Mouse (Mus musculus) thymus, adult 2 months (tissue): ENCODE data around the gene Gmppa. TPM values are rescaled to one million over a fixed set of nuclear protein-coding genes. Genes with fewer than 3 reads are reported as not detected.
A peak's percentile ranks its signal among the peaks of the same experiment; 100 is the strongest.

Experiments used
- DNase-seq: peaks from one replicate; pipeline ENCODE4 v3.0.0; 2021
- H3K27ac ChIP-seq: fragments of 200-500 bp; 2 replicates; pipeline ENCODE4 v1.5.1; 2012; ENCODE audit warnings: low read length, control low read depth; ENCODE audit not compliant: control insufficient read depth, insufficient read depth
- H3K27me3 ChIP-seq: fragments of 200-500 bp; 2 replicates; pipeline ENCODE4 v1.6.1; 2012; ENCODE audit warnings: mild to moderate bottlenecking, low read length, moderate library complexity, mixed read lengths; ENCODE audit not compliant: control insufficient read depth, insufficient read depth
- H3K36me3 ChIP-seq: fragments of 200-500 bp; 2 replicates; pipeline ENCODE4 v1.6.1; 2012; ENCODE audit warnings: mild to moderate bottlenecking, low read length, moderate library complexity; ENCODE audit not compliant: control insufficient read depth, insufficient read depth
- H3K4me1 ChIP-seq: fragments of 200-500 bp; replicated peaks from 2 replicates; pipeline ENCODE4 v1.6.1; 2012; ENCODE audit warnings: low read length; ENCODE audit not compliant: control insufficient read depth, insufficient read depth
- H3K4me3 ChIP-seq: fragments of 200-500 bp; 2 replicates; pipeline ENCODE4 v1.5.1; 2012; ENCODE audit warnings: mild to moderate bottlenecking, low read length, control low read depth, moderate library complexity; ENCODE audit not compliant: control insufficient read depth, insufficient read depth
- CTCF ChIP-seq: fragments of 200-500 bp; IDR thresholded peaks from 2 replicates; pipeline ENCODE4 v1.5.1; 2012; ENCODE audit warnings: mild to moderate bottlenecking, control low read depth, low read length, moderate library complexity, borderline replicate concordance; ENCODE audit not compliant: control insufficient read depth, poor library complexity, insufficient read depth; ENCODE audit errors: extremely low read depth
- POLR2A ChIP-seq: fragments of 200-500 bp; IDR thresholded peaks from 2 replicates; pipeline ENCODE4 v1.6.1; 2012; ENCODE audit warnings: mild to moderate bottlenecking, low read length, control low read depth, moderate library complexity; ENCODE audit not compliant: control insufficient read depth, poor library complexity, insufficient read depth; ENCODE audit errors: extremely low read depth
- WGBS: fragments of 180-500 bp; shearing (Covaris S2); methylation state at CpG from one replicate; pipeline ENCODE4 v1.1.7; 2018; 5-methylcytosine and 5-hydroxymethylcytosine counted together
- polyA plus RNA-seq: library from polyadenylated mRNA; depleted of rRNA; stranded (reverse); fragments of >200 nt; gene quantifications from 2 replicates; pipeline ENCODE4 v1.2.3, GENCODE M21; 2012

Gmppa gene
- polyA plus RNA-seq, 1 experiment: 128 TPM

DNA sequence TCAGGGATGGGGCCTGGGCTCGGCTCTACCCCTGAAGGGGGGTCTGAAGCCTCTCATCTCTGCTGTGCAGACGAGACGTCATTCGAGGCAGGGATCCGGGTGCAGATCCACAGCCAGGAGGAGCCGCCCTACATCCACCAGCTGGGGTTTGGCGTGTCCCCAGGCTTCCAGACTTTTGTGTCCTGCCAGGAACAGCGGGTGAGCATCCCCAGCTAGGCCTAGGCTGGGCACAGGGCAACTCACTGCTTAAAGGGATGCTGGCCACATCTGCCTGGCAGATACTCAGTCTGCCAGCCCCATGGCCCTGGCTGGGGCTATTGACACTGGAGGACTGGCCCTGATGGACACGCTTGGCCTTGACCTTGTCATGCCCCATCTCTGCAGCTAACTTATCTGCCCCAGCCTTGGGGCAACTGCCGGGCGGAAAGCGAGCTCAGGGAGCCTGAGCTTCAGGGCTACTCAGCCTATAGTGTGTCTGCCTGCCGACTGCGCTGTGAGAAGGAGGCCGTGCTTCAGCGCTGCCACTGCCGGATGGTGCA, 33.6 kb downstream of the Gmppa start:
- no peak overlapping the region for H3K4me3 ChIP-seq
- no peaks in the 10 kb centered on the region for H3K4me1 ChIP-seq
- H3K27me3 ChIP-seq: no peaks in the 10 kb centered on the region
- no peak for DNase-seq
- 83% methylated on average over 17 of the region's 17 CpGs for WGBS
- H3K27ac ChIP-seq: no peak overlapping the region
- TF ChIP-seq POLR2A: no peak
- TF ChIP-seq CTCF: no peak
- H3K36me3 ChIP-seq: no peaks in the 10 kb centered on the region

DNA sequence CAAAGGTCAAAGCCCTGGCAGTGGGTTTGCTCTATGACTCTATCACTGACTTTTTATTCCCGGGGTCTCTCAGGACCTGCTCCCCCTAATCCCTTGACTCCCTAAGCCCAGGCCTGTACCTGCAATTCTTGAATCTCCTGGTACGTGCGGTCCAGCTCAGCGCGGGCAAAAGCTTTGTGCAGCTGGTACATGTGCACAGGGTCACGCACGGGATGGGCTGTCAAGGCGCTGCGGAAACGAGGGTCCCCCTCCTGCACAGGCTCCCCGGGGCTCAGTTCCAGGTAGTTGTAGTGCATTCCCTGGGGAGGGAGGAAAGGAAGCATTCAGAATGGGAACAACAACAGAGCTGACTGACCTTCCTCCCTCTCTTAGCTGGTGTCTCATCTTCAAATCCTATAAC, 40.7 kb downstream of the Gmppa start:
- DNase-seq: no peak
- no peak overlapping the region for H3K4me3 ChIP-seq
- 97% methylated on average over 11 of the region's 11 CpGs for WGBS
- no peaks in the 10 kb centered on the region; the same call in 1 of the 2 replicates for H3K27me3 ChIP-seq
- H3K4me1 ChIP-seq: peaks cover 9% of the 10 kb centered on the region
- no peak overlapping the region for H3K27ac ChIP-seq
- H3K36me3 ChIP-seq: no peaks in the 10 kb centered on the region
- TF ChIP-seq CTCF (no peak), POLR2A (no peak)

- 11% methylated on average over 35 of the region's 35 CpGs for WGBS
- no peak overlapping the region for H3K27ac ChIP-seq
- peak; percentile 81 for DNase-seq
- no peaks in the 10 kb centered on the region; the same call in 1 of the 2 replicates for H3K27me3 ChIP-seq
- no peaks in the 10 kb centered on the region for H3K36me3 ChIP-seq
- H3K4me3 ChIP-seq: no peak overlapping the region
- TF ChIP-seq CTCF (peak; percentile 97), POLR2A (no peak)
- peaks cover 9% of the 10 kb centered on the region for H3K4me1 ChIP-seq
Observed at GRCm38 (mm10) chr1:75477264-75477965, 41.7 kb downstream of the Gmppa start.

DNA sequence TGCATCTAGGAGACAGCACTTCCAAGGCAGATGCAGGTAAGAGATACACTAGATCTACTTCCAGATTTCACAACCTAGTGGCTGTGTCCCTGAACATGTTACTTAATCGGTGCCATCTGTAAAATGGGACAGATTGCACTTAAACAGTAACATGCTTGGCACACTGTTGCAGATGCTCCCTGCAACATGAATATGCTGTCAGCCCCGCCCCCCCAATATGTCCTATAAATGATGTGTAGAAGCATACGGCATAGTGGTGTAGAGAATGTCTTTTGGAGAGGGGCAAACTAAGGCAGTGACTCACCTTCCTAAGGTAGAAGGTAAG, 42.2 kb downstream of the Gmppa start:
- Histone ChIP-seq H3K27ac (no peak overlapping the region), H3K4me3 (no peak overlapping the region), H3K27me3 (no peaks in the 10 kb centered on the region; the same call in 1 of the 2 replicates), H3K4me1 (peaks cover 9% of the 10 kb centered on the region), H3K36me3 (no peaks in the 10 kb centered on the region)
- no peak for TF ChIP-seq POLR2A
- no peak for TF ChIP-seq CTCF
- WGBS: 46% methylated on average over 3 of the region's 3 CpGs
- no peak for DNase-seq

GRCm38 (mm10) chr1:75478497-75478896, 42.8 kb downstream of the Gmppa start:
- WGBS: 1% methylated on average over 25 of the region's 25 CpGs
- peak; percentile 32 for DNase-seq
- TF ChIP-seq CTCF (no peak), POLR2A (no peak)
- Histone ChIP-seq H3K4me1 (peaks cover 9% of the 10 kb centered on the region), H3K4me3 (peak overlapping the region; percentile 73), H3K36me3 (no peaks in the 10 kb centered on the region), H3K27ac (no peak overlapping the region), H3K27me3 (no peaks in the 10 kb centered on the region; the same call in 1 of the 2 replicates)

GRCm38 (mm10) chr1:75478916-75479634, 43.3 kb downstream of the Gmppa start, which contains the start of the genes Chpf and Tmem198:
Gene Chpf (minus strand): TSS chr1:75479307.
Gene Tmem198 (plus strand): TSS chr1:75479532.
- Histone ChIP-seq H3K36me3 (no peaks in the 10 kb centered on the region), H3K4me1 (peaks cover 9% of the 10 kb centered on the region), H3K27ac (no peak within 1 kb of the TSS), H3K4me3 (peak within 1 kb of the TSS; percentile 73), H3K27me3 (no peaks in the 10 kb centered on the region; the same call in 1 of the 2 replicates)
- peak; percentile 97 for DNase-seq
- TF ChIP-seq POLR2A (no peak), CTCF (0 out of 2 replicates have a peak, but pooled peaks have one; percentile 12)
- WGBS: 1% methylated on average over 75 of the region's 76 CpGs
